Mouse (Mus musculus): ENCODE results near the gene Pla1a.

DNA sequence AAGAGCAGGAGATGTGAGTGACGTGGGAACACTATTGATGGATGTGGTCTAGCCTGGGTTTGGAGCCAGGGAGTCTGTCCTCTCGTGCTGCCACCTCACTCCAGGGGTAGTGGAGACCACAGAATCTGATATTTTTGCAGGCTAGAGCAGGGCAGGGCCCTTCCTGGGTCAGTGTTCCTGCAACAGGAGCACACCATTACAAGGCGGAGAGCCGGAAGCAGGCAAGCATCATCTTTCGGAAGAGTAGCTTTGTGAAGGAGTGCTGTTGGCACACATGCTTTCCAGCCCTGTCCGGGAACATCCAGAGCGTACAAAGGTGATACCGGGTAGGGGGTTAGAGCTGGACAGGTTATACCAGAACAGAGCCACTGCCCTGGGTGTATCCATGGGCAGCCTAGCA lies 569 bp upstream of the Pla1a start:
- TF ChIP-seq TCF12 (IDR thresholded peaks at IDR 0.05; ENCODE audit: insufficient read depth, poor library complexity, severe bottlenecking) (no peak), E2F4 (IDR thresholded peaks at IDR 0.05; ENCODE audit: insufficient read depth) (no peak), SRF (IDR thresholded peaks at IDR 0.05; ENCODE audit: control insufficient read depth, insufficient read length, low read depth) (no peak), POLR2AphosphoS2 (IDR thresholded peaks at IDR 0.05; ENCODE audit: insufficient read length, low read depth) (no peak), POLR2A (IDR thresholded peaks at IDR 0.05; ENCODE audit: insufficient read length, low read depth) (no peak), MYOD1 (IDR thresholded peaks at IDR 0.05; ENCODE audit: control insufficient read depth in 1 of 3, insufficient read length in 2 of 3, low read depth in 2 of 3) (no peak), REST (IDR thresholded peaks at IDR 0.05; ENCODE audit: insufficient read depth, insufficient read length) (no peak)

Data from myocyte (in vitro differentiated cells).